Mouse (Mus musculus) small intestine, adult 2 months (tissue): ENCODE measurements around the gene Tbc1d17. TPM values are rescaled to one million over a fixed set of nuclear protein-coding genes. Genes with fewer than 3 reads are reported as not detected.

Source experiments
- H3K27ac ChIP-seq: fragments of 200-500 bp; 2 replicates; pipeline ENCODE4 v1.5.1; 2012; ENCODE audit warnings: low read depth, low read length, control low read depth, inconsistent platforms; ENCODE audit not compliant: insufficient read depth
- H3K27me3 ChIP-seq: fragments of 200-500 bp; 2 replicates; pipeline ENCODE4 v1.6.1; 2012; ENCODE audit warnings: mild to moderate bottlenecking, moderate library complexity, low read length, inconsistent platforms; ENCODE audit not compliant: control insufficient read depth, insufficient read depth
- H3K36me3 ChIP-seq: fragments of 200-500 bp; 2 replicates; pipeline ENCODE4 v1.6.1; 2012; ENCODE audit warnings: mild to moderate bottlenecking, low read length, control low read depth, inconsistent platforms; ENCODE audit not compliant: control insufficient read depth, insufficient read depth
- H3K4me1 ChIP-seq: fragments of 200-500 bp; 2 replicates; pipeline ENCODE4 v1.6.1; 2012; ENCODE audit warnings: low read length, inconsistent platforms, mixed read lengths; ENCODE audit not compliant: control insufficient read depth, insufficient read depth, insufficient read length
- H3K4me3 ChIP-seq: fragments of 200-500 bp; 2 replicates; pipeline ENCODE4 v1.5.1; 2012; ENCODE audit warnings: low read depth, mild to moderate bottlenecking, control low read depth, inconsistent platforms, low read length, moderate library complexity
- CTCF ChIP-seq: fragments of 200-500 bp; IDR thresholded peaks from 2 replicates; pipeline ENCODE4 v1.5.1; 2012; ENCODE audit warnings: low read depth, mild to moderate bottlenecking, control low read depth, inconsistent platforms, low read length, moderate library complexity, mixed read lengths; ENCODE audit not compliant: insufficient replicate concordance, insufficient read length; ENCODE audit errors: extremely low read depth
- POLR2A ChIP-seq: fragments of 200-500 bp; IDR thresholded peaks from 2 replicates; pipeline ENCODE4 v1.6.1; 2012; ENCODE audit warnings: low read depth, mild to moderate bottlenecking, control low read depth, inconsistent platforms, low read length, moderate library complexity
- WGBS: fragments of 180-500 bp; shearing (Covaris S2); methylation state at CpG from one replicate; pipeline ENCODE4 v1.1.7; 2018; 5-methylcytosine and 5-hydroxymethylcytosine counted together
- polyA plus RNA-seq: library from polyadenylated mRNA; depleted of rRNA; stranded (reverse); fragments of >200 nt; gene quantifications from 2 replicates; pipeline ENCODE4 v1.2.3, GENCODE M21; 2012

Tbc1d17 gene
- polyA plus RNA-seq, 1 experiment, result 63.2 TPM

GRCm38 (mm10) chr7:44815721-44816469 is 33.0 kb downstream of the Tbc1d17 start, which contains the start of the genes Nup62 and Il4i1:
Gene Nup62 (plus strand): TSS chr7:44816088.
Gene Il4i1 (plus strand): TSS chr7:44816387.
- H3K36me3 ChIP-seq, result no peaks in the 10 kb centered on the region
- H3K4me3 ChIP-seq, result peak within 1 kb of the TSS; percentile 89
- H3K4me1 ChIP-seq, result peaks cover 16% of the 10 kb centered on the region
- TF ChIP-seq CTCF, result no peak
- TF ChIP-seq POLR2A, result peak; percentile 12; the same call in 1 of the 2 replicates
- under 1% methylated on average over 62 of the region's 62 CpGs for WGBS
- H3K27ac ChIP-seq, result peak within 1 kb of the TSS; percentile 75
- no peaks in the 10 kb centered on the region for H3K27me3 ChIP-seq

- 55% methylated on average over 14 of the region's 14 CpGs for WGBS
- peak overlapping the region; percentile 89; the same call in 1 of the 2 replicates for H3K4me3 ChIP-seq
- peaks cover 11% of the 10 kb centered on the region for H3K4me1 ChIP-seq
- H3K36me3 ChIP-seq, result no peaks in the 10 kb centered on the region
- TF ChIP-seq POLR2A (no peak), CTCF (no peak)
- peak overlapping the region; percentile 75 for H3K27ac ChIP-seq
- H3K27me3 ChIP-seq, result no peaks in the 10 kb centered on the region
These were observed 33.8 kb downstream of the Tbc1d17 start for GRCm38 (mm10) chr7:44814952-44815553.

GRCm38 (mm10) chr7:44814423-44814822 is 34.5 kb downstream of the Tbc1d17 start:
- WGBS, result 88% methylated on average over 4 of the region's 4 CpGs
- Histone ChIP-seq H3K27ac (no peak overlapping the region), H3K36me3 (no peaks in the 10 kb centered on the region), H3K27me3 (no peaks in the 10 kb centered on the region), H3K4me3 (no peak overlapping the region), H3K4me1 (peaks cover 7% of the 10 kb centered on the region)
- TF ChIP-seq POLR2A (no peak), CTCF (no peak)

- Histone ChIP-seq H3K27me3 (no peaks in the 10 kb centered on the region), H3K4me1 (peaks cover 7% of the 10 kb centered on the region), H3K4me3 (no peak overlapping the region), H3K36me3 (no peaks in the 10 kb centered on the region), H3K27ac (no peak overlapping the region)
- 89% methylated on average over 3 of the region's 3 CpGs for WGBS
- TF ChIP-seq CTCF, result no peak
- TF ChIP-seq POLR2A, result no peak
These were observed 34.9 kb downstream of the Tbc1d17 start for GRCm38 (mm10) chr7:44813985-44814384.

GRCm38 (mm10) chr7:44812651-44813325 is 36.1 kb downstream of the Tbc1d17 start:
- TF ChIP-seq POLR2A, result no peak
- no peaks in the 10 kb centered on the region for H3K27me3 ChIP-seq
- WGBS, result 92% methylated on average over 20 of the region's 20 CpGs
- H3K36me3 ChIP-seq, result no peaks in the 10 kb centered on the region
- H3K4me3 ChIP-seq, result no peak overlapping the region
- H3K27ac ChIP-seq, result no peak overlapping the region
- peaks cover 7% of the 10 kb centered on the region for H3K4me1 ChIP-seq

- TF ChIP-seq POLR2A, result no peak
- TF ChIP-seq CTCF, result no peak
- Histone ChIP-seq H3K4me1 (peaks cover 2% of the 10 kb centered on the region), H3K4me3 (no peak overlapping the region), H3K27me3 (no peaks in the 10 kb centered on the region), H3K27ac (no peak overlapping the region), H3K36me3 (no peaks in the 10 kb centered on the region)
- whole genome bisulfite sequencing, result 80% methylated on average over 7 of the region's 7 CpGs
These were observed 37.9 kb downstream of the Tbc1d17 start for GRCm38 (mm10) chr7:44810819-44811557.

- 84% methylated on average over 4 of the region's 4 CpGs for WGBS
- no peak overlapping the region for H3K4me3 ChIP-seq
- H3K27ac ChIP-seq, result no peak overlapping the region
- no peaks in the 10 kb centered on the region for H3K36me3 ChIP-seq
- no peak for TF ChIP-seq CTCF
- no peak for TF ChIP-seq POLR2A
- H3K4me1 ChIP-seq, result peaks cover 2% of the 10 kb centered on the region
- H3K27me3 ChIP-seq, result no peaks in the 10 kb centered on the region
These were observed 38.5 kb downstream of the Tbc1d17 start for GRCm38 (mm10) chr7:44810365-44810764.
